Mouse (Mus musculus) brain, adult 2 months (tissue): Measurements from ENCODE around the gene Prr18.

Experiments
- DNase-seq: peaks from one replicate; pipeline ENCODE4 v3.0.0; 2011; ENCODE audit warnings: low read depth, low spot score

The Prr18 gene

GRCm38 (mm10) chr17:8388463-8388862 lies 51.2 kb downstream of the Prr18 start:
- DNase-seq: peak; percentile 76

GRCm38 (mm10) chr17:8388990-8389789 lies 51.9 kb downstream of the Prr18 start:
- peak; percentile 29 for DNase-seq

GRCm38 (mm10) chr17:8389790-8390095 lies 52.5 kb downstream of the Prr18 start:
- DNase-seq: no peak

GRCm38 (mm10) chr17:8390487-8390886 lies 53.2 kb downstream of the Prr18 start:
- DNase-seq: peak; percentile 21
